8 mouse cellular contexts compared by ENCODE assay signal in genomic region chr6:82881485-82882096, GRCm38 (mm10). TPM values are rescaled to one million over a fixed set of nuclear protein-coding genes. Genes with fewer than 3 reads are reported as not detected.
A peak's percentile ranks its signal among the peaks of the same experiment; 100 is the strongest.
DNase-seq lines count a peak whose midpoint lies in the region; ATAC-seq lines count a peak whose summit lies in the region.

No protein-coding gene starts in this region.

- H3K27me3 ChIP-seq in heart, embryonic 12.5 days (replicated peaks): no peaks in the 10 kb centered on the region
- H3K27me3 ChIP-seq in liver, embryonic 13.5 days: no peaks in the 10 kb centered on the region

- no peaks in the 10 kb centered on the region for H3K9me3 ChIP-seq in heart, embryonic 12.5 days (replicated peaks)
- H3K9me3 ChIP-seq in liver, embryonic 13.5 days (replicated peaks): no peaks in the 10 kb centered on the region

- H3K36me3 ChIP-seq in heart, embryonic 12.5 days: no peaks in the 10 kb centered on the region
- no peaks in the 10 kb centered on the region for H3K36me3 ChIP-seq in liver, embryonic 13.5 days

- ATAC-seq in heart, embryonic 12.5 days (ENCODE audit: insufficient number of reproducible peaks, low FRiP score): 0 out of 2 replicates have a peak, but pooled peaks have one; percentile 26
- 0 out of 2 replicates have a peak, but pooled peaks have one; percentile 41 for ATAC-seq in liver, embryonic 13.5 days (ENCODE audit: low read depth)

- 0 out of 2 replicates have a peak overlapping the region, but pooled peaks have one; percentile 18 for H3K4me2 ChIP-seq in heart, embryonic 12.5 days
- H3K4me2 ChIP-seq in liver, embryonic 13.5 days: no peak overlapping the region

- no peak overlapping the region for H3K9ac ChIP-seq in heart, embryonic 12.5 days
- no peak overlapping the region for H3K9ac ChIP-seq in liver, embryonic 13.5 days

- DNase-seq in 3134 (ENCODE audit: extremely low read depth, insufficient read length, low spot score): peak; percentile 58
- peak; percentile 43 for DNase-seq in WW6 (ENCODE audit: low read depth, low spot score)
- DNase-seq in embryo, embryonic 10 days (ENCODE audit: low spot score): peak; percentile 85
- DNase-seq in kidney, postnatal 10 days: peak; percentile 74
- peak; percentile 25 for DNase-seq in liver, embryonic 13.5 days
- DNase-seq in ovary, postnatal 10 days (ENCODE audit: low spot score): peak; percentile 24
- DNase-seq in urinary bladder, postnatal 14 days (ENCODE audit: low spot score): peak; percentile 79

- peaks cover 8% of the 10 kb centered on the region; the same call in 1 of the 2 replicates for H3K4me1 ChIP-seq in heart, embryonic 12.5 days (replicated peaks)
- H3K4me1 ChIP-seq in liver, embryonic 13.5 days (replicated peaks): no peaks in the 10 kb centered on the region

- H3K4me3 ChIP-seq in heart, embryonic 12.5 days: no peak overlapping the region
- no peak overlapping the region for H3K4me3 ChIP-seq in liver, embryonic 13.5 days (replicated peaks)

- no peak overlapping the region for H3K27ac ChIP-seq in heart, embryonic 12.5 days (ENCODE audit: poor library complexity, severe bottlenecking)
- no peak overlapping the region for H3K27ac ChIP-seq in liver, embryonic 13.5 days

- 46% methylated on average over 21 of the region's 21 CpGs for WGBS in heart, embryonic 12.5 days
- WGBS in liver, embryonic 13.5 days (ENCODE audit: insufficient replicate concordance): 48% methylated on average over 21 of the region's 21 CpGs

RNA-seq across cellular contexts. Expression of gene Sema4f, which starts 58.0 kb away (rescaled TPM):
- polyA plus RNA-seq in heart, embryonic 12.5 days (2016; fragmentation: Nextera tagmentation; extraction: Ambion mirVana): 0.26 and 0.37 TPM in 2 replicates
- polyA plus RNA-seq in liver, embryonic 13.5 days (2015; fragmentation: Nextera tagmentation; extraction: Ambion mirVana): 0.05 TPM in 1 of 2 replicates, not detected in the other

Comparison
In these comparisons a context has a peak if more than half of its experiments do, and no peak if none do; other contexts are left out.
1. DNase-seq: peak in every context shown above with its lines; median percentile 85 in embryo, embryonic 10 days; 79 in urinary bladder, postnatal 14 days; 74 in kidney, postnatal 10 days; 58 in 3134; 43 in WW6; 25 in liver, embryonic 13.5 days; 24 in ovary, postnatal 10 days.